Mouse (Mus musculus): ENCODE measurements around the gene Gm49416. TPM values are rescaled to one million over a fixed set of nuclear protein-coding genes. Genes with fewer than 3 reads are reported as not detected.
"Not testable (repeated sequence)": the region's sequence is repeated elsewhere in the genome, so short reads cannot be mapped to it uniquely, and the experiment has no call there.

The Gm49416 gene
- polyA plus RNA-seq, 1 experiment from 2014 or later: not detected

- Histone ChIP-seq H3K9ac (no peak overlapping the region), H3K27ac (replicated peaks) (no peak overlapping the region), H3K9me3 (no peaks in the 10 kb centered on the region), H3K27me3 (replicated peaks) (no peaks in the 10 kb centered on the region), H3K36me3 (peaks cover 18% of the 10 kb centered on the region), H3K4me1 (peaks cover 13% of the 10 kb centered on the region), H3K4me2 (no peak overlapping the region), H3K4me3 (no peak overlapping the region)
- whole genome bisulfite sequencing: 53% methylated on average over 10 of the region's 10 CpGs
- no peak for ATAC-seq (ENCODE audit: extremely low read depth, insufficient number of reproducible peaks, low FRiP score, low TSS enrichment)
Measured at GRCm38 (mm10) chr19:8852236-8852928, 36.3 kb upstream of the Gm49416 start.

GRCm38 (mm10) chr19:8853117-8853516 lies 35.6 kb upstream of the Gm49416 start:
- 74% methylated on average over 3 of the region's 3 CpGs for WGBS

GRCm38 (mm10) chr19:8857689-8858088 lies 31.0 kb upstream of the Gm49416 start:
- Histone ChIP-seq H3K36me3 (no peaks in the 10 kb centered on the region), H3K4me1 (no peaks in the 10 kb centered on the region), H3K4me3 (no peak overlapping the region), H3K9ac (no peak overlapping the region), H3K9me3 (no peaks in the 10 kb centered on the region), H3K4me2 (no peak overlapping the region), H3K27ac (replicated peaks) (no peak overlapping the region), H3K27me3 (replicated peaks) (no peaks in the 10 kb centered on the region)
- WGBS: 40% methylated on average over 4 of the region's 4 CpGs
- no peak for ATAC-seq (ENCODE audit: extremely low read depth, insufficient number of reproducible peaks, low FRiP score, low TSS enrichment)

More at GRCm38 (mm10) chr19:8853117-8853516, 35.6 kb upstream of the Gm49416 start:
- H3K9ac ChIP-seq: no peak overlapping the region
- H3K4me3 ChIP-seq: no peak overlapping the region
- H3K4me2 ChIP-seq: no peak overlapping the region
- peaks cover 10% of the 10 kb centered on the region for H3K36me3 ChIP-seq
- H3K27ac ChIP-seq (replicated peaks): no peak overlapping the region
- ATAC-seq (ENCODE audit: extremely low read depth, insufficient number of reproducible peaks, low FRiP score, low TSS enrichment): no peak
- no peaks in the 10 kb centered on the region for H3K9me3 ChIP-seq
- no peaks in the 10 kb centered on the region for H3K27me3 ChIP-seq (replicated peaks)
- peaks cover 13% of the 10 kb centered on the region for H3K4me1 ChIP-seq

GRCm38 (mm10) chr19:8859018-8859417 lies 29.7 kb upstream of the Gm49416 start:
- H3K9me3 ChIP-seq: no peaks in the 10 kb centered on the region
- no peak for ATAC-seq (ENCODE audit: extremely low read depth, insufficient number of reproducible peaks, low FRiP score, low TSS enrichment)
- no peaks in the 10 kb centered on the region for H3K27me3 ChIP-seq (replicated peaks)
- H3K36me3 ChIP-seq: no peaks in the 10 kb centered on the region
- no peak overlapping the region for H3K27ac ChIP-seq (replicated peaks)
- no peak overlapping the region for H3K9ac ChIP-seq
- WGBS: 3% methylated on average over 1 of the region's 1 CpGs
- H3K4me1 ChIP-seq: no peaks in the 10 kb centered on the region
- H3K4me2 ChIP-seq: no peak overlapping the region
- H3K4me3 ChIP-seq: no peak overlapping the region

- Histone ChIP-seq H3K27me3 (replicated peaks) (no peaks in the 10 kb centered on the region), H3K4me3 (no peak overlapping the region), H3K36me3 (no peaks in the 10 kb centered on the region), H3K9me3 (no peaks in the 10 kb centered on the region), H3K4me1 (no peaks in the 10 kb centered on the region), H3K27ac (replicated peaks) (no peak overlapping the region), H3K9ac (no peak overlapping the region), H3K4me2 (no peak overlapping the region)
- WGBS: 73% methylated on average over 6 of the region's 6 CpGs
- ATAC-seq (ENCODE audit: extremely low read depth, insufficient number of reproducible peaks, low FRiP score, low TSS enrichment): no peak
Measured at GRCm38 (mm10) chr19:8864265-8864664, 24.5 kb upstream of the Gm49416 start.

- H3K4me2 ChIP-seq: peak overlapping the region; percentile 96
- peaks cover 14% of the 10 kb centered on the region for H3K4me1 ChIP-seq
- not testable (repeated sequence) for H3K9me3 ChIP-seq; ATAC-seq (ENCODE audit: extremely low read depth, insufficient number of reproducible peaks, low FRiP score, low TSS enrichment); H3K27me3 ChIP-seq (replicated peaks)
- H3K36me3 ChIP-seq: peaks cover 26% of the 10 kb centered on the region
- H3K9ac ChIP-seq: peak overlapping the region; percentile 99
- H3K4me3 ChIP-seq: peak overlapping the region; percentile 100
- 76% methylated on average over 3 of the region's 3 CpGs for WGBS
- H3K27ac ChIP-seq (replicated peaks): peak overlapping the region; percentile 65; the same call in 1 of the 2 replicates
Measured at GRCm38 (mm10) chr19:8870381-8870780, 18.3 kb upstream of the Gm49416 start.

GRCm38 (mm10) chr19:8870838-8871237 lies 17.9 kb upstream of the Gm49416 start:
- peak overlapping the region; percentile 99 for H3K9ac ChIP-seq
- H3K4me2 ChIP-seq: peak overlapping the region; percentile 96
- no peaks in the 10 kb centered on the region for H3K27me3 ChIP-seq (replicated peaks)
- H3K27ac ChIP-seq (replicated peaks): peak overlapping the region; percentile 65
- peaks cover 14% of the 10 kb centered on the region for H3K4me1 ChIP-seq
- WGBS: 35% methylated on average over 9 of the region's 9 CpGs
- H3K36me3 ChIP-seq: peaks cover 31% of the 10 kb centered on the region
- H3K4me3 ChIP-seq: peak overlapping the region; percentile 100
- ATAC-seq (ENCODE audit: extremely low read depth, insufficient number of reproducible peaks, low FRiP score, low TSS enrichment): no peak
- H3K9me3 ChIP-seq: no peaks in the 10 kb centered on the region

GRCm38 (mm10) chr19:8871267-8872186 lies 17.2 kb upstream of the Gm49416 start, which contains the start of gene Ubxn1:
Gene Ubxn1, plus strand, starts transcription at chr19:8871496.
- Histone ChIP-seq H3K4me1 (peaks cover 14% of the 10 kb centered on the region), H3K27ac (replicated peaks) (peak within 1 kb of the TSS; percentile 65), H3K9ac (peak within 1 kb of the TSS; percentile 99), H3K4me2 (peak within 1 kb of the TSS; percentile 96), H3K4me3 (peak within 1 kb of the TSS; percentile 100), H3K9me3 (no peaks in the 10 kb centered on the region), H3K27me3 (replicated peaks) (no peaks in the 10 kb centered on the region), H3K36me3 (peaks cover 38% of the 10 kb centered on the region)
- under 1% methylated on average over 59 of the region's 59 CpGs for WGBS
- ATAC-seq (ENCODE audit: extremely low read depth, insufficient number of reproducible peaks, low FRiP score, low TSS enrichment): peak; percentile 92

GRCm38 (mm10) chr19:8872266-8872840 lies 16.4 kb upstream of the Gm49416 start:
- Histone ChIP-seq H3K27ac (replicated peaks) (peak overlapping the region; percentile 65), H3K4me2 (peak overlapping the region; percentile 96), H3K4me1 (peaks cover 14% of the 10 kb centered on the region), H3K27me3 (replicated peaks) (no peaks in the 10 kb centered on the region), H3K9me3 (no peaks in the 10 kb centered on the region), H3K36me3 (peaks cover 46% of the 10 kb centered on the region), H3K9ac (peak overlapping the region; percentile 99), H3K4me3 (peak overlapping the region; percentile 100)
- ATAC-seq (ENCODE audit: extremely low read depth, insufficient number of reproducible peaks, low FRiP score, low TSS enrichment): no peak
- WGBS: 69% methylated on average over 10 of the region's 10 CpGs

- no peak overlapping the region for H3K4me2 ChIP-seq
- peaks cover 22% of the 10 kb centered on the region for H3K4me1 ChIP-seq
- no peak overlapping the region for H3K27ac ChIP-seq (replicated peaks)
- no peaks in the 10 kb centered on the region for H3K9me3 ChIP-seq
- peaks cover 51% of the 10 kb centered on the region for H3K36me3 ChIP-seq
- ATAC-seq (ENCODE audit: extremely low read depth, insufficient number of reproducible peaks, low FRiP score, low TSS enrichment): no peak
- H3K27me3 ChIP-seq (replicated peaks): no peaks in the 10 kb centered on the region
- no peak overlapping the region for H3K9ac ChIP-seq
- no peak overlapping the region for H3K4me3 ChIP-seq
- WGBS: 90% methylated on average over 7 of the region's 7 CpGs
Measured at GRCm38 (mm10) chr19:8875031-8875430, 13.7 kb upstream of the Gm49416 start.

All from heart, embryonic 13.5 days (tissue).